Mouse (Mus musculus): ENCODE measurements around the gene Susd5. TPM values are rescaled to one million over a fixed set of nuclear protein-coding genes. Genes with fewer than 3 reads are reported as not detected.
A peak's percentile ranks its signal among the peaks of the same experiment; 100 is the strongest.

The Susd5 gene
- polyA plus RNA-seq, 1 experiment = 0.22 TPM

DNA sequence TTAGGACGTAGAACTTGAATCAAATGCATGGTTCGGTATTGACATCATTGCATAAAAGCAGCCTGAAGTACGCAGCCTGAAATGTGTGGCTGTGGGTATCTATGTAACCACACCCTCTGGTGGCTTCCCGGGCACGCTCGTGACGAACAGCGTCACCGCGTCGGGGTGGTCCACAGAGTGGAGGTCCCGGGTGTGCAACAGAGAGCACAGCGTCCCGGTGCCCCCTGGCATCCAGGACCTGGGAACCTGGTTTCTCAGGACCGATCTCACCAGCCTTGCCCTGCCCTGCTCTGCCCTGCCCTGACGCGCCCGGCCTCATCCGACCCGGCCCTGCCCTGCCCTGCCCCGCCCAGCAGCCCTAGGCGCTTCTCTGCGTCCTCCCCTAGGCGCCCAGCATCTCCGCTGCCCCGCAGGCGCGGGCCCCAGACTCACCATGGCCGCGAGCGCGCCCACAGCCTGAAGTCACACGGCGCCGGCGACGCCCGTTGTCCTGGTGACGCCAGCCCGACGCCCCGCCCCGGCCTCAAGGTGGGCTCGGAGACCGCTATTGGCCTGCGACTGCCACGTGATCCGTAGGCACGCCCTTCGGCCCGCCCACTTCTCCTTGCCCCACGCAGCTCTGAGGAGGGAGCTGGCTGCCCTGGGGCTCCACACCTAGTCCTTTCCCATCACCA lies 30.5 kb upstream of the Susd5 start:
- peak; percentile 88 for TF ChIP-seq POLR2A (IDR thresholded peaks at IDR 0.05; ENCODE audit: borderline replicate concordance, extremely low read depth, insufficient read depth, insufficient read length, poor library complexity, severe bottlenecking)
- TF ChIP-seq CTCF (IDR thresholded peaks at IDR 0.05; ENCODE audit: borderline replicate concordance, extremely low read depth, insufficient read depth, insufficient read length) = no peak
- peak; percentile 97 for DNase-seq (ENCODE audit: low read depth)

DNA sequence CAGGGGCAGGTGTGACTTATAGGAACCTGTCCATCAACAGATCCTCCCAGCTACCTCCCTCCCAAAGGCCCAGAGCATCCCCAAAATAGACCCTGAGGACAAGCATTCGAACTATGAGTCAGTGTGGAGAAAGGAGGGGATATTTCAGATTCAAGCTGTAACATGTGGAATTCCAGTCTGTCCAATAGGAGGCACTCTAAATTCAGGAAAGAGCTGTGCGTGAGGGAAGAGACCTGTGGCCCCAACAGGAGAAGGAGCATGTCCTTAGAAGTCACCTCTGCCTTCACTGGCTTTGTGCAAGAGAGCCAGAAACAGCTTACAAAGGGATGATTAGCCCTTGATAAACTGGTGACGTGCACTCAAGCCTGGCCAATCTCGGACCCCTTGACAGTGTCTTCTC lies 16.0 kb upstream of the Susd5 start:
- TF ChIP-seq POLR2A (IDR thresholded peaks at IDR 0.05; ENCODE audit: borderline replicate concordance, extremely low read depth, insufficient read depth, insufficient read length, poor library complexity, severe bottlenecking) (no peak), CTCF (IDR thresholded peaks at IDR 0.05; ENCODE audit: borderline replicate concordance, extremely low read depth, insufficient read depth, insufficient read length) (no peak)
- no peak for DNase-seq (ENCODE audit: low read depth)

DNA sequence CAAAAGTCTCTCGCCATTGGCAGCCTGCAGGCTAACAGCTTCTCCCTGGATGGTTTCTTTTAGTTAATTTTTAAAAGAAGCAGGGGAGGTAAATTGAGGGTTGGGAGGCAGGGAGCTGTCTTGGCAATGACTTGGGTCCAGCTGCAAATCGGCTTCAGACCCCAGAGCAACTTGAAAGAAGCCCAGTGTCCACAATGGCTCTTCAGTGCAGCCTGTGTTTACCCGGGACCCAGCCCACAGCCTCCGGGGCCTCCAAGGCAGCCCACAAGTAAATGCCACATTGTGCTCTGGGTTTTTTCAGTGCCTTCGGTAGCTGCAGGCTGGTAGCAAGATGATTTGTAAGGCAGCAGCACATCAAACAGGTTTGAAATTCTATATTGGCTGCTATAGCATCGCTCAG lies 14.4 kb upstream of the Susd5 start:
- peak; percentile 55 for DNase-seq (ENCODE audit: low read depth)
- TF ChIP-seq CTCF (IDR thresholded peaks at IDR 0.05; ENCODE audit: borderline replicate concordance, extremely low read depth, insufficient read depth, insufficient read length) (no peak), POLR2A (IDR thresholded peaks at IDR 0.05; ENCODE audit: borderline replicate concordance, extremely low read depth, insufficient read depth, insufficient read length, poor library complexity, severe bottlenecking) (no peak)

DNA sequence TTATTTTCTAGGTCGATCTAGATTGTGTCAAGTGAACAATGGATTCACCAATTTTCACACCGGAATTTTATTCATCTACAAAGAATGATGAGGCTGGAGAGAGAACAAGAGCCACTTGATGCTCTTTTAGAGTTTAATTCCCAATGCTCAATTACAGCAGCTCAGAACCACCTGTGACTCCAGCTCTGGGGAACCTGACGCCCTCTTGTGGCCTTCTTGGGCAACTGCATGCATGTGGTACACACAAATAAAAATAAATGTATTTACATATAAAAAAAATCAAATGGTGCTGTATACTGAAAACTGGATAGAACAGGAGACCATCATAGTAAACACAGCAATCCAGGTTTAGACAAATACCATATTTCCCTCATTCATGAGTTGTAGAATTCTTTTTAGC lies 12.5 kb upstream of the Susd5 start:
- DNase-seq (ENCODE audit: low read depth) = peak; percentile 25
- TF ChIP-seq POLR2A (IDR thresholded peaks at IDR 0.05; ENCODE audit: borderline replicate concordance, extremely low read depth, insufficient read depth, insufficient read length, poor library complexity, severe bottlenecking) = no peak
- TF ChIP-seq CTCF (IDR thresholded peaks at IDR 0.05; ENCODE audit: borderline replicate concordance, extremely low read depth, insufficient read depth, insufficient read length) = peak; percentile 59

DNA sequence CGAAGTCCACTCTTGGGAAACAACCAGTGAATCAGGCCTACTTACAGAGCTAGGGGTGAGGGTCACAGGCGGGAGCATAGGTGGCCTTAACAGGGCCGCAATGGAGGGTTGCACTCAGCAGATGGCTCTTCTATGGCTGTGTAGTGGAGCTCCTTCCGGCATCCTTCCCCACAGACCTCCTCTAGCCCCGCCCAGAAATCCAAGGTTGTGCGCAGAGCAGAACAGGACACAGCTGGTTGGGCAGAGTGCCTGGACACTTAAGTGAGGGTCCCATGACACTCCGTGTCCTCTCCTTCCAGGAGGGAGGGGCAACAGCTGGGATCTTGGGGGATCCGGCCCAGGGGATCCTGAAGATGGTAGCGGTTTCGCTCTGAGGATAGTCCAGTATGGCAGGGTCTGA lies 10.9 kb upstream of the Susd5 start, which contains the start of gene Fbxl2:
Gene Fbxl2, minus strand, starts transcription at position 164 of the 400 bp plus-strand sequence.
- TF ChIP-seq CTCF (IDR thresholded peaks at IDR 0.05; ENCODE audit: borderline replicate concordance, extremely low read depth, insufficient read depth, insufficient read length) (no peak), POLR2A (IDR thresholded peaks at IDR 0.05; ENCODE audit: borderline replicate concordance, extremely low read depth, insufficient read depth, insufficient read length, poor library complexity, severe bottlenecking) (no peak)
- no peak for DNase-seq (ENCODE audit: low read depth)

DNA sequence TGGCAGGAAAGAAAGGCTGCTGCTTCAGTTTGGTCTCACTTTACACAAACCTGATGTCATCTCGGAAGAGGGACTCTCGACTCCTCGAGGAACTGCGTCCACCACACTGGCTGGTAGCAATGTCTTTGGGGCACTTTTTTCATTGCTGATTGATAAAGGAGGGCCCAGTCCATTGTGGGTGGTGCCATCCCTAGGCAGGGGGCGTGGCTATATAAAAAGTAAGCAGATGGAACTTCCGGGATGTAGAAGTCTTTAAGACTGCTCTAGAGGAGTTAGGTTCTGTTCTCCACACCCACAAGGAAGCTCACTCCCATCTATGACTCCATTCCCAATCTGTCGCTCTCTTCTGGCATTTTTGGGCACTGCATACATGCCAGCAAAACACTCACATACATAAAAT lies 10.3 kb upstream of the Susd5 start:
- TF ChIP-seq CTCF (IDR thresholded peaks at IDR 0.05; ENCODE audit: borderline replicate concordance, extremely low read depth, insufficient read depth, insufficient read length) (no peak), POLR2A (IDR thresholded peaks at IDR 0.05; ENCODE audit: borderline replicate concordance, extremely low read depth, insufficient read depth, insufficient read length, poor library complexity, severe bottlenecking) (no peak)
- DNase-seq (ENCODE audit: low read depth) = no peak

DNA sequence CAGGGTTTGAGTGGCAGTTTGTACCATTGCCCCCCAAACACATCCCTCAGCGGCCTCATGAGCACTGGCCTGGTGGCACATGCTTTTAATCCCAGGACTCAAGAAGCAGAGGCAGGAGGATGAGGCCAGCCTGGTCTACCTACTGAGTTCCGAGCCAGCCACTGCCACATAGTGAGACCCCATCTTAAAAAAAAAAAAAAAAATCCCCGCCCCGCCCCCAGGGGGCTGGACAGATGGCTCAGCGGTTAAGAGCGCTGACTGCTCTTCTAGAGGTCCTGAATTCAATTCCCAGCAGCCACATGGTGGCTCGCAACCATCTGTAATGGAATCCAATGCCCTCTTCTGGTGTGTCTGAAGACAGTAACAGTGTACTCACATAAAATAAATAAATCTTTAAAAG lies 6.8 kb upstream of the Susd5 start:
- DNase-seq (ENCODE audit: low read depth) = no peak
- TF ChIP-seq POLR2A (IDR thresholded peaks at IDR 0.05; ENCODE audit: borderline replicate concordance, extremely low read depth, insufficient read depth, insufficient read length, poor library complexity, severe bottlenecking) (no peak), CTCF (IDR thresholded peaks at IDR 0.05; ENCODE audit: borderline replicate concordance, extremely low read depth, insufficient read depth, insufficient read length) (no peak)

DNA sequence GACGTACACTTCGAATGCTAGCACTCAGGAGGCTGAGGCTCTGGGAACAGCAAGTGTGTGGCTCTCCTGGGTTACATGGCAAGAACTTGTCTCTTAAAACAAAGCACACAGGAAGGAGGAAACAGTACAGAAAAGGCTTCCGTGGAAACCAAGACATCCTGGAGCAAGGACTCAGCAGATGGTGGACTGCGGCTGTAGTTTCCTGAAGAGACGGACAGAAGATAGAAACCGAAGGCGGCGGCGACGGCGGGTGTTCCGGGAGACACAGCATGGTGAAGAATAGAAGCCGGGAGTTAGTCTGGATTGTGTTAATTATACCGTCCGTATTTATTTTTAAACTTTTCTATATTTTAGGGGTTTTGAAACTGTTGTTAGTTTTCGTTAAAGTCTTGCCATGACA lies 6.2 kb upstream of the Susd5 start:
- TF ChIP-seq CTCF (IDR thresholded peaks at IDR 0.05; ENCODE audit: borderline replicate concordance, extremely low read depth, insufficient read depth, insufficient read length) = no peak
- no peak for TF ChIP-seq POLR2A (IDR thresholded peaks at IDR 0.05; ENCODE audit: borderline replicate concordance, extremely low read depth, insufficient read depth, insufficient read length, poor library complexity, severe bottlenecking)
- no peak for DNase-seq (ENCODE audit: low read depth)

DNA sequence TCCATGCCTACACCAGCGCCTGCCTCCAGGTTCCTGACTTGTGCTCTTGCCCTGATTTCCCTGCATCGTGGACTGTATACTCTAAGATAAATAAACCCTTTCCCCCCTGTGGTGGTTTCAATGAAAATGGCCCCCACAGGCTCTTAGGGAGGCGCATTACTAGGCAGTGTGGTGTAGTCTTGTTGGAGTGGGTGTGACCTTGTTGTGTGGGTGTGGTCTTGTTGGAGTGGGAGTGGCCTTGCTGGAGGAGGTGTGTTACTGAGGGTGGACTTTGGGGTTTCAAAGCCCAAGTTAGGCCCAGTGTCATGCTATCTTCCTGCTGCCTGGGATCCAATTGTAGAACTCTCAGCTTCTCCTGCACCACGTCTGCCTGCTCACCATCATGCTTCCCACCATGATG lies 4.9 kb upstream of the Susd5 start:
- no peak for TF ChIP-seq POLR2A (IDR thresholded peaks at IDR 0.05; ENCODE audit: borderline replicate concordance, extremely low read depth, insufficient read depth, insufficient read length, poor library complexity, severe bottlenecking)
- TF ChIP-seq CTCF (IDR thresholded peaks at IDR 0.05; ENCODE audit: borderline replicate concordance, extremely low read depth, insufficient read depth, insufficient read length) = no peak
- DNase-seq (ENCODE audit: low read depth) = no peak

DNA sequence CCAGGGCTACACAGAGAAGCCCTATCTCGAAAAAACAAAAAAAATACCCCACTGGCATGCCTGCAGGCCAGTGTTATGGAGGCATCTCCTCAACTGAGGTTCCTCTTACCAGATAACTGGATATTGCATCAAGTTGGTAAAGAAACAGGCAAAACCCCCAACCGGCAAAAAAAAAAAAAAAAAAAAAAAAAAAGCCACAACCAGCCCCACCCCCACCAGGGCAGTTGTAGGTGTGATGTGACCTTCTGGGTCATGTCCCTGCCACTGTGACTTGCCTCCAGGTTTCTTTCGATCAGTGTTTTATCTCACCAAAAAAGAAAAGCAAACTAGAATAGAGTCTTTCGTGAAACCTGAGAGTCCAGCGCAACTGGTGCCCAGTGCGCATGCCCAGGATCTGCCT lies 4.1 kb upstream of the Susd5 start:
- no peak for DNase-seq (ENCODE audit: low read depth)
- TF ChIP-seq CTCF (IDR thresholded peaks at IDR 0.05; ENCODE audit: borderline replicate concordance, extremely low read depth, insufficient read depth, insufficient read length) = no peak
- TF ChIP-seq POLR2A (IDR thresholded peaks at IDR 0.05; ENCODE audit: borderline replicate concordance, extremely low read depth, insufficient read depth, insufficient read length, poor library complexity, severe bottlenecking) = no peak

DNA sequence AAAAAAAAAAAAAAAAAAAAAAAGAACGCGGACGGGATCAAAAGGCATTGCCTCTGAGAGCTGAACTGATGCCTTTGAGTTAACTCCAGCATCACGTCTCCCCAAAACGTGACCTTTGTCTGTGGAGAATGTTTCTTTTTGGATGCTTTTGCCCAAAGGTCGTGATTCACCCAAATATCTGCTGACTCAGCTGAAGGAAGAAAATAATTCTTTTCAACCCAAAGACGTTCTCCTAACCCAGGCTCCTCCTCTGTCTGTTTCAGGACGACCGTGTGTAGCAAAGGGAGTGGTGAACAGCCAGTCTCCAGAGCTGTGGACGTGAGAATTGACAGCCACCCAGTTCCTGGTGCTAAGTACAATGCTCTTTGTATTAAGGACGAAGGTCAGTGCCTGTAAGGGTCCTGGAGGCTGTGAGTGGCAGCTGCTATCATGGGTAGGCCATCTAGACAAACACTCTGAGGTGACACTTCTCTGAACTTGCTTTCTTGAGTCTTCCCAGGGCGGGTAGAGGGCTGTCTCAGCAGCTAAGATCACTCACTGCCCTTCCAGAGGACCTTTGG lies 11.6 kb downstream of the Susd5 start:
- no peak for TF ChIP-seq POLR2A (IDR thresholded peaks at IDR 0.05; ENCODE audit: borderline replicate concordance, extremely low read depth, insufficient read depth, insufficient read length, poor library complexity, severe bottlenecking)
- TF ChIP-seq CTCF (IDR thresholded peaks at IDR 0.05; ENCODE audit: borderline replicate concordance, extremely low read depth, insufficient read depth, insufficient read length) = no peak
- no peak for DNase-seq (ENCODE audit: low read depth)

DNA sequence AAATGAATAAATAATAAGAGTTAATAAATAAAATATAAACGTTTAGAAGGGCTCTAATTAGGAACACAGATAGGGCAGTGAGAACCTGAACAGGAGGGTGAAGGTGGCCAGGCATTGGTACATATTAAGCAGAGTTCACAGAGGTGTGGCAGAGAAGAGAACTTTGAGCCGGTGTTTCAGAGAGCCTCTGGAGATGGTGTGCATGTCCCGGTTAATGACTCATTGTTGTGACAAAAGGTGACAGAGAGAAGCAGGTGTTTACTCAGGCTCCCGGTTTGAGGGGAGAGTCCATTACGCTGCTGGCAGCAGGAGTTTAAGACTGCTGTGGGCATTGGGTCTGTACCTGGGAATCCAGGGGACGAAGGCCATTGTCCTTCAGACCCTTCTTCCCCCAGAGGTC lies 12.4 kb downstream of the Susd5 start:
- DNase-seq (ENCODE audit: low read depth) = no peak
- no peak for TF ChIP-seq POLR2A (IDR thresholded peaks at IDR 0.05; ENCODE audit: borderline replicate concordance, extremely low read depth, insufficient read depth, insufficient read length, poor library complexity, severe bottlenecking)
- TF ChIP-seq CTCF (IDR thresholded peaks at IDR 0.05; ENCODE audit: borderline replicate concordance, extremely low read depth, insufficient read depth, insufficient read length) = no peak

Measured in brain, embryonic 14.5 days (tissue).